Mouse (Mus musculus) cerebellum, adult 2 months (tissue): ENCODE results near the gene Evpl. TPM values are rescaled to one million over a fixed set of nuclear protein-coding genes. Genes with fewer than 3 reads are reported as not detected.
"Not testable (repeated sequence)": the region's sequence is repeated elsewhere in the genome, so short reads cannot be mapped to it uniquely, and the experiment has no call there.

Source experiments
- DNase-seq, 2 experiments: peaks; one replicate each; pipeline ENCODE4 v3.0.0; 2021
- H3K27ac ChIP-seq: fragments of 200-500 bp; 2 replicates; pipeline ENCODE4 v1.5.1; 2012; ENCODE audit warnings: low read length, control low read depth, inconsistent platforms; ENCODE audit not compliant: insufficient read depth
- H3K27me3 ChIP-seq: fragments of 200-500 bp; 2 replicates; pipeline ENCODE4 v1.6.1; 2012; ENCODE audit warnings: inconsistent platforms, mild to moderate bottlenecking, low read length, moderate library complexity; ENCODE audit not compliant: control insufficient read depth, insufficient read depth
- H3K4me1 ChIP-seq: fragments of 200-500 bp; 2 replicates; pipeline ENCODE4 v1.6.1; 2011; ENCODE audit warnings: low read length; ENCODE audit not compliant: control insufficient read depth, insufficient read depth
- H3K4me3 ChIP-seq: fragments of 200-500 bp; replicated peaks from 2 replicates; pipeline ENCODE3; 2011; ENCODE audit warnings: mild to moderate bottlenecking, low read depth, low read length, control low read depth; ENCODE audit not compliant: insufficient read depth
- CTCF ChIP-seq: fragments of 200-500 bp; IDR thresholded peaks from 2 replicates; pipeline ENCODE4 v1.5.1; 2011; ENCODE audit warnings: low read depth, mild to moderate bottlenecking, control low read depth, low read length, moderate library complexity, borderline replicate concordance; ENCODE audit not compliant: insufficient read depth
- POLR2A ChIP-seq: fragments of 200-500 bp; IDR thresholded peaks from 2 replicates; pipeline ENCODE4 v1.6.1; 2011; ENCODE audit warnings: low read length, control low read depth, borderline replicate concordance; ENCODE audit not compliant: insufficient read depth
- WGBS: fragments of 180-500 bp; shearing (Covaris S2); methylation state at CpG from one replicate; pipeline ENCODE4 v1.1.7; 2018; 5-methylcytosine and 5-hydroxymethylcytosine counted together
- polyA plus RNA-seq: library from polyadenylated mRNA; depleted of rRNA; stranded (reverse); fragments of >200 nt; gene quantifications from 2 replicates; pipeline ENCODE4 v1.2.3, GENCODE M21; 2012

Gene Evpl
- polyA plus RNA-seq, 1 experiment: 1.6 TPM

DNA sequence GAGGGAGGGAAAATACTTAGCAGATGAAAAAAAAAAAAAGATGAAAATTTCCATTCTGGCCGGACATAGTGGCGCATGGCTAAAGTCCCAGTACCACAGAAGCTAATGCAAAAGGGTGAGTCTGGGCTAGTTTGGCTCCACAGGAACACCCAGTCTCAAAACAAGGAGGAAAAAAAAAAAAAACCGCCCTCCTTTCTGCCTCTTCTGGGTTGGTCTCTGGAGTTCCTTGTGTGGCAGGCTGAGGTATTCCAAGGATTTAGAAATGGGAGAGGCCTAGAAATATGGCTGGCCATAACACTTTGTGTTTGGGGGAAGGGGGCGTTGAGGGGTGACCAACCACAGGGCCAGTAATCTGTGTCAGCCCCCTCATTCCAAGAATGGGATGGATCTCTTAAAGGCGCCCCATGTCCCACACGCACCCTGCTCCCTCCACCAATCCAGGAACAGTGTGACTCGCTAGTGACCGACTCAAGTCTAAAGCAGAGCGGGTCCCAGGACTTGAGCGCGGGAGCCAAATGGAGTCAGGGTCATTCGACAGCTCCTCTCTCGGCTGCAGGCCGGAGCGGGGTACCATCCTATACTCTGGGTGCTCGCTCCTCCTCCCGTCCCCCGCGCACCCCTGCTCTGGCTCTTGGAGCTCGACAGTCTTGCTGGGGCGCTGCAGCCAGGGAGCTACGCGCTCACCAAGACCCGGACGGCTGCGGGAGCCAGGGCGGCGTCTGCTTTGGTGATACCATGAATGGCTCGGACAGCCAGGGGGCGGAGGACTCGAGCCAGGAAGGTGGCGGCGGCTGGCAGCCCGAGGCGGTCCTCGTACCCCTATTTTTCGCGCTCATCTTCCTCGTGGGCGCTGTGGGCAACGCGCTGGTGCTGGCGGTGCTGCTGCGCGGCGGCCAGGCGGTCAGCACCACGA is 43.1 kb upstream of the Evpl start, which contains the start of gene Galr2:
Gene Galr2 (plus strand): TSS at position 189 of the 913 bp plus-strand sequence.
- peak in 1 of 2 experiments; percentile 11 for DNase-seq
- WGBS: 6% methylated on average over 48 of the region's 48 CpGs
- TF ChIP-seq POLR2A (no peak), CTCF (no peak)
- H3K4me1 ChIP-seq: no peaks in the 10 kb centered on the region
- H3K27me3 ChIP-seq: no peaks in the 10 kb centered on the region; the same call in 1 of the 2 replicates
- H3K4me3 ChIP-seq: no peak within 1 kb of the TSS
- H3K27ac ChIP-seq: no peak within 1 kb of the TSS

DNA sequence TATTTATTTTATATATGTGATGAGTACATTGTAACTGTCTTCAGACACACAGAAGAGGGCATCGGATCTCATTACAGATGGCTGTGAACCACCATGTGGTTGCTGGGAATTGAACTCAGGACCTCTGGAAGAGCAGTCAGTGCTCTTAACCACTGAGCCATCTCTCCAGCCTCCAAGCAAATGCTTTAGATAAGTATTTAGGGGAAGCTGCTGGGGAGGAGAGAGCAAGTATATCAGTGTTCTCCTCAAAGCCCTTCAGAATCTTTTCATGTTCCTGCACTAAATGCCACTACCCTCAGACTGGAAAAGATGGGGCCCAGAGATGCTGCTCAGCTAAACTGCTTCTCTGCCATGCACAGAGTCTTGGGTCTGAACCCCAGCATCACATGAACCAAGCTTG is 39.3 kb upstream of the Evpl start:
- H3K27ac ChIP-seq, DNase-seq, H3K27me3 ChIP-seq, H3K4me1 ChIP-seq, H3K4me3 ChIP-seq: not testable (repeated sequence)
- 93% methylated on average over 1 of the region's 1 CpGs for WGBS

DNA sequence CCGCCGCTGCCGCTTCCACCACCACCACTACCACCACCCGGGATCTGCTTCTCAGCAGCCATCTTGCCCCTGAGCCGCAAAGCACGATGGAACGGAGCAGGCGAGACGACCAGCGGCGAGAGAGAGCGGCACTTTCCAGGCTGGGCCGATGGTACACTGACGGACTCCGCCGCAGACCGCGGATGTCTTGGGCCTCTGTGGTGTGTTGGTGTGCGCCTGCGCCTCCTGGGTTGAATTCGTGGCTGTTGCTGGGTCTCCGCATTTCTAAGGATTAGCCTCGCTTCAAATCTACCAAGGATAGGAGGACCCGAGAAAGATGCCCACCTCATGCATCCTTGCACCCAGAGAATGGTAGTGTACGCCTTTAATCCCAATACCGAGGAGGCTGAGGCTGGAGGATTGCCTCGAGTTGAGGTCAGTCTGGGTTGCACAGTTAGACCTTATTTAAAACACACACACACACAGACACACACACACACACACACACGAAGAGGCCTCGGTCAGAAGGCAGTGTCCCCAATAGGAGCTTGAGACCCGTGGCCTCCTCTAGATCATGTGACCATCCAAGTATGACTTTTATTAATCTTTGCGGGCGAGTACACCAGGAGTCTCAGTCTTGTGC is 36.3 kb upstream of the Evpl start, which contains the start of gene Srp68:
Gene Srp68 (minus strand): TSS at position 173 of the 622 bp plus-strand sequence.
- peak; percentile 94 for DNase-seq
- WGBS: under 1% methylated on average over 32 of the region's 32 CpGs
- H3K27me3 ChIP-seq: no peaks in the 10 kb centered on the region
- peak within 1 kb of the TSS; percentile 94 for H3K4me3 ChIP-seq
- no peak for TF ChIP-seq CTCF
- peak; percentile 93 for TF ChIP-seq POLR2A
- peaks cover 6% of the 10 kb centered on the region for H3K4me1 ChIP-seq
- peak within 1 kb of the TSS; percentile 86 for H3K27ac ChIP-seq

DNA sequence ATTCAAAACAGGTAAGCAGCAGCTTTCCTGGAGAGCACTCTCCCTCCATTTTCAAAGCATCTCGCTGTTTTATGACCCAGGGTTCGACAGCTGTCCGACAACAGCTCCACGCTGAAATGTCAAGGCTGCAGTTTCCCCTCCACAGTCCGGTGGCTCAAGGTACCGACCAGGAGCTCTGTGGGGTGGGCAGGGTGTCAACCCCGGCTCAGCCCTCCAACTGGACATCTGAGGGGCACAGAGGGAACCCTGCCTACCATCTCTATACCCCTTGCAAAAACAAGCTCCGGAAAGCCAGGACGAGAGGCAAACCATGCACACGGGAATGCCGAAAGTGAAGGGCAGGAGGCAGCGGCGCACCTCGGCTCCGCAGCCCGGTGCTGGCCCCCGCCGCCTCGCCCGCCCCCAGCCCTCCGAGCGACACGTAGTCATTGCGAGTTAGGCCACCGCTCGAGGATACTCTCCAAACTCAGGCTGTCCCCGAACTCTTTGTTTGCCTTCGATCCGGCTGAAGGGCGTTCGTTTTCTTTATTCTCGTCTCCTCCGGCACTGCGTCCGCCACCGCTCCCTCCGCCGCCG is 35.7 kb upstream of the Evpl start:
- H3K27me3 ChIP-seq: no peaks in the 10 kb centered on the region
- under 1% methylated on average over 39 of the region's 39 CpGs for WGBS
- TF ChIP-seq CTCF (no peak), POLR2A (no peak)
- peaks cover 6% of the 10 kb centered on the region for H3K4me1 ChIP-seq
- H3K27ac ChIP-seq: no peak overlapping the region
- DNase-seq: no peak
- H3K4me3 ChIP-seq: peak overlapping the region; percentile 94

DNA sequence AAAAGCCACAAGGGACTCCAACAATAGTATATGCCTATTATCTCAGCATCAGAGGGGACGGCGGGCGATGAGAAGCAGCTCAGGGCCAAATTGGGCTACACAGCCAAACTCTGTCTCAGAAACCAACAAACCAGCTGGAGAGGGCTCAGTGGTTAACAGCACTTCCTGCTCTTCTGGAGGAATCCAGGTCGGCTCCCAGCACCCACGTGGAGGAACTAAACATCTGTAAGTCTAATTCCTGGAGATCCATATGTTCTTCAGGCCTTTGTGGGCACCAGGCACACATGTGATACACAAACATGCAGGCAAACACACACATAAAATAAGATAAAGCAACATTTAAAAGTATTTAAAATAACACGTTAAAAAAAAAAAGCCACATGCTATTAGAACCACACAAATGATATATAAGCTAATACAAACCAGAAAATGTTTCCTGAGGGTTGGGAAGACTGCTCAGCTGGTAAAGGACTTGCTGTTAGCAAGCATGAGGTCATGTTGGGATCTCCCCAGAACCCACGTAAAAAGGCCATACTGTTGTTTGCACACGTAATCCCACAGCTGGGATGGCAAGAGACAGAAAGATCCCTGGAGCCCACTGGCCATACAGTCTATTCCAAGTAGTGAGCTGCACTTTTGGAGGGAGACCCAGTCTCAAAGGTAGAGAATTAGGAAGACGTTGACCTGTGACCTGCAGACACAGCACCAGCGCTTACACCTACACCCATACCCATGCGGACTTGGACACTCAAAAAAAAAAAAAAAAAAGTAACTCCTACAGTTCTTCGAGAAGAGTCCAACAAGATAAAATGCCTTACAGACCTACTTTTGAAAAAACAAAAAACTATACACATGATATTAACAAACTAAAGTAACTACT is 35.0 kb upstream of the Evpl start:
- no peaks in the 10 kb centered on the region for H3K27me3 ChIP-seq
- peaks cover 6% of the 10 kb centered on the region for H3K4me1 ChIP-seq
- no peak overlapping the region for H3K27ac ChIP-seq
- no peak for DNase-seq
- TF ChIP-seq POLR2A (no peak), CTCF (no peak)
- peak overlapping the region; percentile 94 for H3K4me3 ChIP-seq
- 36% methylated on average over 12 of the region's 12 CpGs for WGBS

DNA sequence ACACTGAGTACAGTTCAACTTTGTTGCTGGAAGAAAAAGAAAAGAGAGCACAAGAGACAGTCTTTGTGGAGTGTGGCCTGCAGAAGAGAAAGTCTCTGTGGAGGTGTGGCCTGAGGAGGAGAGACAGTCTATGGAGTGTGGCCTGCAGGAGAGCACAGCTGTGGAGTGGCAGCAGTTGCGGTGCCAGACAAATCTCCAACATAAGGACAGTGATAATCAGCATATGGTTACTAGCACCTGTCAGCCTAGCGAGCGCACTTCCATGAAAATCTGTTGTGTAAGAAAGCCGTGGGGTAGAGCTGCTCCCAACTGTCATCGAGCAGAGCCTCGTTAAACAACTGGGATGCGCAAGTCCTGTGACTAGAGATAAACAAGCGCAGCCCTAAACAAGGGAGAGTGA is 31.7 kb upstream of the Evpl start:
- H3K27ac ChIP-seq: no peak overlapping the region
- no peak overlapping the region for H3K4me3 ChIP-seq
- no peaks in the 10 kb centered on the region for H3K27me3 ChIP-seq
- peaks cover 6% of the 10 kb centered on the region for H3K4me1 ChIP-seq
- DNase-seq: no peak
- WGBS: 37% methylated on average over 8 of the region's 8 CpGs
- TF ChIP-seq POLR2A (no peak), CTCF (no peak)

DNA sequence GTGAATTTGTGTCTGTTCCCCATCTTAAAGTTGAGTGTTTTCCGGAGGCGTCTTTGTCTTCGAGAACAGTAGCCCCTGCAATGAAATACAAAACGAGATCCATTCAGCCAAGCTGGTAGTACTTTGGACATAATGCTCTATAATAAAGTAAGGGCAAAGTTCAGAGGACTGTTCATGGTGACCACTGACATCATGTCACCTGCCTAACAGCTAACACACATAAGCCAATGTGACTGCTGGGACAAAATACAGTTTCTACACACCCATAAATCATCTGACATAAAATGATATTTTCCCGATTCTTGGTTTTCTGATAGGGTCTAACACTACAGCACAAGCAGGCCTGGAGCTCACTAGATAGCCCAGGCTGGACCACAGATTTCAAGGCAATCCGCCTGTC is 30.4 kb upstream of the Evpl start:
- WGBS: 93% methylated on average over 6 of the region's 6 CpGs
- TF ChIP-seq POLR2A (no peak), CTCF (no peak)
- no peak overlapping the region for H3K27ac ChIP-seq
- no peak overlapping the region for H3K4me3 ChIP-seq
- no peaks in the 10 kb centered on the region for H3K27me3 ChIP-seq
- DNase-seq: no peak
- H3K4me1 ChIP-seq: peaks cover 6% of the 10 kb centered on the region
